Mouse (Mus musculus): ENCODE data around the gene Aox1. TPM values are rescaled to one million over a fixed set of nuclear protein-coding genes. Genes with fewer than 3 reads are reported as not detected.
A peak's percentile ranks its signal among the peaks of the same experiment; 100 is the strongest.

Gene Aox1
- polyA plus RNA-seq, 1 experiment from 2014 or later: 0.15 TPM

DNA sequence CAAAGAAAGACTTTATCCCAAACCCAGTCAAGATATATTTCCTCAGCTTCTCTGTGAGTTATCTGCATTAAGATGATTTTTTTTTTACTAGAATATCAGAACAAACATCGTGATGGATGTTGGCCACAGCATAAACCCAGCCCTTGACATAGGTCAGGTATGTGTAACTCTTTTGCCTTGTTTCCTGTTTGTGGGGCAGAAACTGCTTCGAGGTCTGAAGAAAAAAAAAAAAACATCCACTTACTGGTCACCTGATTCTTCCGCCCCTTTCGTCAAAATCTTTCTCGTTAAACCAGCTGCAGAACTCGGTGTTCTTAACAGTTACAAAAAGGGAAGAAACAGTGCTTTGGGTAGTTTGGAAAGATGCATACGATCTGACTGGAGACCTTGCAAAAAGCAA, 72.8 kb downstream of the Aox1 start:
- no peaks in the 10 kb centered on the region for H3K36me3 ChIP-seq (ENCODE audit: control insufficient read depth, insufficient read depth, low read length)
- no peak overlapping the region for H3K4me3 ChIP-seq (ENCODE audit: low read depth, low read length)
- 71% methylated on average over 7 of the region's 7 CpGs for WGBS
- H3K9ac ChIP-seq (ENCODE audit: low read length): no peak overlapping the region
- H3K9me3 ChIP-seq (ENCODE audit: control insufficient read depth, low read length): no peaks in the 10 kb centered on the region
- H3K4me2 ChIP-seq (replicated peaks; ENCODE audit: low read depth): no peak overlapping the region
- no peak overlapping the region for H3K27ac ChIP-seq (replicated peaks)
- ATAC-seq (ENCODE audit: low FRiP score, low TSS enrichment): no peak
- no peak for DNase-seq (ENCODE audit: low spot score)
- no peaks in the 10 kb centered on the region for H3K27me3 ChIP-seq (ENCODE audit: control insufficient read depth, insufficient read depth, low read length)
- no peaks in the 10 kb centered on the region for H3K4me1 ChIP-seq (replicated peaks; ENCODE audit: control insufficient read depth, insufficient read depth)
- no peak for TF ChIP-seq EP300 (optimal IDR thresholded peaks at IDR 0.05)
- TF ChIP-seq CTCF (IDR thresholded peaks at IDR 0.05; ENCODE audit: low read depth): no peak

DNA sequence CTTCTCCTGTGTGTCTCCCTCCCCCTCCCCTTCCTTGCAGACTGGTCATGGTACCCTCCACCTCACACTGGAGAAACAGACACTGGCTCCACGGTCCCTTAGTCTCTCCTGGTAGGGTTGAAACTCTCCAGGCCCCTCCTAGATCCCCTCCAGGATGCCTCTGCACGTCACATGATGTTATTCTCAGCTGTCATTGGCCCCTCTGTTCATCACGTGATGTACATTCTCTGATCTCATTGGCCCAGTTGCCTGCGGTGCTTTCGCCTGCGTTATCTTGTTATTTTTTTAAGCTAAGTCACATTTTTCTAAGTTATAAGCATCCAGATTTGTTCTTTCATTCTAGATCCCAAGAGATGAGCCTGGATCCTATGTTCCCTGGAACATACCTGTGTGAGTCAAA, 76.0 kb downstream of the Aox1 start:
- TF ChIP-seq EP300 (optimal IDR thresholded peaks at IDR 0.05) (no peak), CTCF (IDR thresholded peaks at IDR 0.05; ENCODE audit: low read depth) (no peak)
- Histone ChIP-seq H3K36me3 (ENCODE audit: control insufficient read depth, insufficient read depth, low read length) (no peaks in the 10 kb centered on the region), H3K27me3 (ENCODE audit: control insufficient read depth, insufficient read depth, low read length) (no peaks in the 10 kb centered on the region), H3K4me2 (replicated peaks; ENCODE audit: low read depth) (no peak overlapping the region), H3K27ac (replicated peaks) (no peak overlapping the region), H3K4me1 (replicated peaks; ENCODE audit: control insufficient read depth, insufficient read depth) (no peaks in the 10 kb centered on the region), H3K9ac (ENCODE audit: low read length) (no peak overlapping the region), H3K9me3 (ENCODE audit: control insufficient read depth, low read length) (no peaks in the 10 kb centered on the region), H3K4me3 (ENCODE audit: low read depth, low read length) (no peak overlapping the region)
- DNase-seq (ENCODE audit: low spot score): no peak
- ATAC-seq (ENCODE audit: low FRiP score, low TSS enrichment): no peak
- 86% methylated on average over 6 of the region's 6 CpGs for WGBS

DNA sequence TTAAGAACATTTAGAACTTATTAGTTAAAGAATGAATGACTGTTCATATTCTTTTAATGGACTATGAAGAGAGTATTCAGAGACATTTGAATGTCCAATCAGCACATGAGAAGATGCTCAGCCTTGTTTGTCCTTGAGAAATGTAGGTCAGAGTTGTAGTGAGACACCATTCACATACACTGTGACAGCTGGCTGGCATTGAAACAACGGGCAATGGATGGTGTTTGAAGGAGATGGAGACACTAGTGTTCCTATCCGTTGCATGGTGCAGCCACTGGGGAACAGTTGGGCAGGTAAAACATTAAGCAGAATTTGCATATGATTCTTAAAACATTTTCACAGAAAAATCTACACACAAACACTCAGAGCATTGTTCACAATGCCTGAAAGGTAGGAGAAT, 77.3 kb downstream of the Aox1 start:
- TF ChIP-seq CTCF (IDR thresholded peaks at IDR 0.05; ENCODE audit: low read depth): no peak
- no peak for TF ChIP-seq EP300 (optimal IDR thresholded peaks at IDR 0.05)
- H3K9ac ChIP-seq (ENCODE audit: low read length): no peak overlapping the region
- no peaks in the 10 kb centered on the region for H3K36me3 ChIP-seq (ENCODE audit: control insufficient read depth, insufficient read depth, low read length)
- no peak overlapping the region for H3K27ac ChIP-seq (replicated peaks)
- no peaks in the 10 kb centered on the region for H3K9me3 ChIP-seq (ENCODE audit: control insufficient read depth, low read length)
- WGBS: 78% methylated on average over 2 of the region's 2 CpGs
- DNase-seq (ENCODE audit: low spot score): no peak
- no peak for ATAC-seq (ENCODE audit: low FRiP score, low TSS enrichment)
- H3K27me3 ChIP-seq (ENCODE audit: control insufficient read depth, insufficient read depth, low read length): no peaks in the 10 kb centered on the region
- H3K4me1 ChIP-seq (replicated peaks; ENCODE audit: control insufficient read depth, insufficient read depth): no peaks in the 10 kb centered on the region
- no peak overlapping the region for H3K4me3 ChIP-seq (ENCODE audit: low read depth, low read length)
- H3K4me2 ChIP-seq (replicated peaks; ENCODE audit: low read depth): no peak overlapping the region

DNA sequence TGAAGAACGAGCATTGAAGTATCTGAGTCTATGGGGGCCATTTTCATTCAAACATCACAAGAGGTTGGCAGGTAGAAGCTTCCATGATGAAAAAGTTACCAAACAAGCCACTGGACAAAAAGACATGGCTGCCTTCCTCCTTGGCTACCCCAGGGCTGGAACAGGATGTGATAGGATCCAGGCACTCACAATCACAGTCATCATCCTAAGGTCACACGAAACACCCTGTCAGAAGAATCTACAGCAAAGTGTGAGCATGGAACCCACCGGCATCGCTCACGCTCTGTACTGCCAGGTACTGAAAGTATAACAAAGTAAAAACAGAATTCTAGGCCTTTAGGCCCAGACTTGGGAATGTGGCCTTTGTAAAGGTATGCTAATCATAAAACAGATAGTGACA, 80.5 kb downstream of the Aox1 start:
- Histone ChIP-seq H3K27me3 (ENCODE audit: control insufficient read depth, insufficient read depth, low read length) (no peaks in the 10 kb centered on the region), H3K4me2 (replicated peaks; ENCODE audit: low read depth) (no peak overlapping the region), H3K36me3 (ENCODE audit: control insufficient read depth, insufficient read depth, low read length) (no peaks in the 10 kb centered on the region), H3K9ac (ENCODE audit: low read length) (no peak overlapping the region), H3K4me1 (replicated peaks; ENCODE audit: control insufficient read depth, insufficient read depth) (no peaks in the 10 kb centered on the region), H3K27ac (replicated peaks) (no peak overlapping the region), H3K9me3 (ENCODE audit: control insufficient read depth, low read length) (no peaks in the 10 kb centered on the region), H3K4me3 (ENCODE audit: low read depth, low read length) (no peak overlapping the region)
- no peak for TF ChIP-seq EP300 (optimal IDR thresholded peaks at IDR 0.05)
- no peak for TF ChIP-seq CTCF (IDR thresholded peaks at IDR 0.05; ENCODE audit: low read depth)
- DNase-seq (ENCODE audit: low spot score): no peak
- no peak for ATAC-seq (ENCODE audit: low FRiP score, low TSS enrichment)
- WGBS: 91% methylated on average over 5 of the region's 5 CpGs

DNA sequence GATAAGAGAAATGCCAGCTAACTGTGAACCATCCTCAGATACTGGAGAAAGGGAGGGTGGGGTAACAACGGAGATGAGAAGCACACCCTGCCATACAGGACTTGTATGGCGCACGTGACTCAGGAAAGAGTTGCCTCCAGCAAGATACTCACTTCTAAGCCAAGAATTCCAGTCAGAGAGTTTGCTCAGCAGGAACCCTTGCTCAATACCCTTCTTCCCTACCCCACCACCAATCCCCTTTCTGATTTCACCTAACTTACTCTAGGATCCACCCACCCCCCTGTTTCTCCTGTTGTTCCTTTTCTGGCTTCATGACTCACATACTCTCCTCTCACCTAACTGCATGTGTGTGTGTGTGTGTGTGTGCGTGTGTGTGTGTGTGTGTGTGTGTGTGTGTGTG, 81.6 kb downstream of the Aox1 start:
- Histone ChIP-seq H3K9me3 (ENCODE audit: control insufficient read depth, low read length) (no peaks in the 10 kb centered on the region), H3K36me3 (ENCODE audit: control insufficient read depth, insufficient read depth, low read length) (no peaks in the 10 kb centered on the region), H3K4me1 (replicated peaks; ENCODE audit: control insufficient read depth, insufficient read depth) (no peaks in the 10 kb centered on the region), H3K4me2 (replicated peaks; ENCODE audit: low read depth) (no peak overlapping the region), H3K9ac (ENCODE audit: low read length) (no peak overlapping the region), H3K27me3 (ENCODE audit: control insufficient read depth, insufficient read depth, low read length) (no peaks in the 10 kb centered on the region), H3K27ac (replicated peaks) (no peak overlapping the region), H3K4me3 (ENCODE audit: low read depth, low read length) (no peak overlapping the region)
- TF ChIP-seq CTCF (IDR thresholded peaks at IDR 0.05; ENCODE audit: low read depth): no peak
- TF ChIP-seq EP300 (optimal IDR thresholded peaks at IDR 0.05): no peak
- no peak for ATAC-seq (ENCODE audit: low FRiP score, low TSS enrichment)
- 72% methylated on average over 4 of the region's 4 CpGs for WGBS
- DNase-seq (ENCODE audit: low spot score): no peak

DNA sequence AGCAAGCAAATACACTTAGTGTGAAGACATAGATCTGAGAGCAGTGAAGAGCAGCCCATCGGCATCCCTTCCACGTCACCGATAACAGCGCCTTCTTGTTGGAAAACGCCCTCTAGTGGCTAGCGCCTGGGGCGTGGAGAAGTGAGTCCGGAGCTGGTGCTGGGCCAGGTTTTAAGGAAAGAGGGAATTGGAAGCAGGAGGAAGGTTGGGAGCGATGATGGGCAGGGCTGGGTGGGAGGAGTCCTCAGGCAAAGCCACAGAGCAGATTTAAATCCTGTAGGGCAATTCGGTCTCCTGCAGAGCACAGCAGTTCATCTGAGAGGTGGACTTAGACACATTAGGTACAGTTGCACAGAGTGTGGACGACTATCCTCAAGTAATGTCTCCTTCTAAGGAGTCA, 83.1 kb downstream of the Aox1 start, which contains the start of gene Aox3:
Gene Aox3 (plus strand): TSS at position 251 of the 400 bp plus-strand sequence.
- Histone ChIP-seq H3K9me3 (ENCODE audit: control insufficient read depth, low read length) (no peaks in the 10 kb centered on the region), H3K27me3 (ENCODE audit: control insufficient read depth, insufficient read depth, low read length) (no peaks in the 10 kb centered on the region), H3K4me1 (replicated peaks; ENCODE audit: control insufficient read depth, insufficient read depth) (no peaks in the 10 kb centered on the region), H3K27ac (replicated peaks) (no peak within 1 kb of the TSS), H3K36me3 (ENCODE audit: control insufficient read depth, insufficient read depth, low read length) (no peaks in the 10 kb centered on the region), H3K9ac (ENCODE audit: low read length) (no peak within 1 kb of the TSS), H3K4me2 (replicated peaks; ENCODE audit: low read depth) (no peak within 1 kb of the TSS), H3K4me3 (ENCODE audit: low read depth, low read length) (no peak within 1 kb of the TSS)
- ATAC-seq (ENCODE audit: low FRiP score, low TSS enrichment) (peak; percentile 68; the same call in 1 of the 2 replicates), DNase-seq (ENCODE audit: low spot score) (peak; percentile 73)
- 16% methylated on average over 11 of the region's 11 CpGs for WGBS
- peak; percentile 88 for TF ChIP-seq CTCF (IDR thresholded peaks at IDR 0.05; ENCODE audit: low read depth)
- TF ChIP-seq EP300 (optimal IDR thresholded peaks at IDR 0.05): no peak

All from stomach, postnatal 0 days (tissue).